Mouse (Mus musculus) thymus, adult 2 months (tissue): ENCODE data around the gene Dact2.

Experiments used
- CTCF ChIP-seq: fragments of 200-500 bp; IDR thresholded peaks from 2 replicates; pipeline ENCODE4 v1.5.1; 2012; ENCODE audit warnings: mild to moderate bottlenecking, control low read depth, low read length, moderate library complexity, borderline replicate concordance; ENCODE audit not compliant: control insufficient read depth, poor library complexity, insufficient read depth; ENCODE audit errors: extremely low read depth
- POLR2A ChIP-seq: fragments of 200-500 bp; IDR thresholded peaks from 2 replicates; pipeline ENCODE4 v1.6.1; 2012; ENCODE audit warnings: mild to moderate bottlenecking, low read length, control low read depth, moderate library complexity; ENCODE audit not compliant: control insufficient read depth, poor library complexity, insufficient read depth; ENCODE audit errors: extremely low read depth

GRCm38 (mm10) chr17:14201281-14201787 lies 2.8 kb downstream of the Dact2 start:
- TF ChIP-seq CTCF (no peak), POLR2A (no peak)
